Mouse (Mus musculus) kidney, adult 11 months (tissue): ENCODE data around the gene Cstf1.

Experiments used
- DNase-seq: peaks from one replicate; pipeline ENCODE4 v3.0.0; 2022

The Cstf1 gene

DNA sequence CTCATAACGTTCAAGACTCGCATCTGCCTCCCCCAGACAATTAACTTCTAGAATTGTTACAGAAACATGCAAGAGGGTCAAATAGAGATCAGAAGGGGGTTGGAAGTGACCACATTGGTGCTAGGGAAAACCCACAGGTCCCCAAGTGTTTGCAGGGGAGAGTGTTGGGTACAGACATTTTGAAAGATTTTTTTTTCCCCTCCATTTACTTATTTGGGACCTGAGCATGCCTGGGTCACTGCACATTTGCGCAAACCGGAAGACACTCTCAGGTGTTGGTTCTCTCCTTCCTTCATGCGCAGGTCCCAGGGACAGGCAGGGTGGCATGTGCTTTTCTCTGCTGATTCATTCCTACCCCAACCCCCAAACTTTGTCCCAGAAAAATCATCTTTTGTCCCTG lies 46.4 kb downstream of the Cstf1 start:
- DNase-seq = no peak

DNA sequence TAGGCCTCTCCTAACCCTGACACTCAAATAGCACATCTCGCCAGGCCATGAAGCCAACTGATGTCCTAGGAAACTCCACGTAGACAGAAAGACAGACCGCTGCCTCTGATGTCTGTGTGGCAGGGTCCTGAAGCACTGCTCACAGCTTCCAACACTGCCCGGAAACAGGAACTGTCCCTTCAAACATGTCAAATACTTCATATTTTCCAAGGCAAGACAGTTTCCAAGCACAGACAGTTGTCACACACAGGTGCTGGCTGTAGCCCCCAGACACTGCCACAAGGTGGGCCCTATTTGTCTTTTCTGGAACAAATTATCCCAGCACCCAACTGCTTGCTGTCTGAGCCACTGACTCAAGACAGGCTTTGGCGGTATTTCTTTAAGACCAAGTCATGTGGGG lies 47.7 kb downstream of the Cstf1 start:
- DNase-seq = no peak

DNA sequence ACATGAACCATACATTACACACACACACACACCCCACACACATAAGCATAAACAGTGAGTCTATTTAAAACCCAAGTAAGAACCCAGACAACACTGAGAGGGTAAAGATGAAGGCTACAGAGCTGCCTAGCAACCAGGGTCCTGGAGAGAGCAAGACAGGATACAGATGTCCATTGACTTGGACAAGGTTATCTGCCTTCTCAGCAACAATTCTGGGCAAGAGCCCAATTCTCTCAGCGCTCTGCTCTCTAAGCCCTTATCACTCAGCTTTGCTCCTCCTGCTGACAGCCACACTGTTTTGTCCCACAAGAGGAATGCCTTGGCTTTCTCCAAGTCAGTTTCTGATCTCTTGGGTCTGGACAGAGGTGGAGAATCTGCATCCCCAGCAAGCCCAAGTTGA lies 60.1 kb downstream of the Cstf1 start:
- no peak for DNase-seq
